Mouse (Mus musculus) thymus, postnatal 36 days (tissue): ENCODE measurements around the gene Itgax.
"Not testable (repeated sequence)": the region's sequence is repeated elsewhere in the genome, so short reads cannot be mapped to it uniquely, and the experiment has no call there.

ENCODE experiments used
- DNase-seq, 2 experiments: peaks; one replicate each; pipeline ENCODE4 v3.0.0; 2022; ENCODE audit warnings: mixed read lengths in 2 of 2

The Itgax gene

DNA sequence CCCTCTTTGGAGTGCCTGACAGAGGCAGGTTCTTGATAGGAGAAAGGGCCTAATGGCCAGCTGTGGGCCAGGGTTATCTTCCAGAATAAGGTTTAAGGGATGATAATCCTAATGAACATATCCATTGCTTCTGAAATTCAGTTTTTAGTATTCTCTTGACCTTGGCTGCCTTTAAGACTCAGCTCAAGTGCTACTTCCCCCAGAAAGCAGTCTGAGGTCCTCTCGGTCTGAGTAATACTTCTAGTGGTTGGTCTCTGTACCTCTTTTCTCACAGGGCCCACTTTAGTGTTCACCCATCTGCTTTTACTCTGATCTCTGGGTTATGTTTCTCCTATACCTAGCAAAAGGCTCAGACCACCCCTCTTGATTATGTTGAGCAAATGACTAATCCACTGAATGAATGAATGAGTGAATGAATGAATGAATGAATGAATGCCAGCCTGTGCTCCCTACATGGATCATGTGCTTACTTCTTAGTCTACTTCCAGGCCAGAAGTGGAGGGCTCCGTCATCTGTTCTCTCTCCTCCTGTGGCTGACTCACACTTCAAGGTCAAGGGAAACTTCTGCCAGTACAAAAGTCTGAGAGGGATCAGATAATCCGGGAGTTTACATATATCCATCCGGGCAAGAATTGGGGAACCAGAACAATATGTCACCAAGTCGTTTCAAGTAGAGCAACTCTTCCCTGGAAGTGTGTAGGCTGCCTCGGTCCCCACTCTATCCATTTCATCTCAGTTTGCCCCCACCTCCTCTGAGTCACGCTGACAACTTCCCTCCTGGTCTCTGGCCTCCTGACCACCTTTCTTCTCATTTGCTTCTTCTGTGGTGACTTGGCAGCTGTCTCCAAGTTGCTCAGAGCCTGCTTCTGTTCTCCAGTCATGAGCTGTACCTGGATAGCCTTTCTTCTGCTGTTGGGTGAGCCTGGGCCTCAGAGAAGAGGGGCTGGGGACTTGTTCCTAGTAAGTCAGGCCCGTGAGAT, at the start of gene Itgax:
Gene Itgax (plus strand): TSS at position 807 of the 980 bp plus-strand sequence.
- DNase-seq, result no peak

DNA sequence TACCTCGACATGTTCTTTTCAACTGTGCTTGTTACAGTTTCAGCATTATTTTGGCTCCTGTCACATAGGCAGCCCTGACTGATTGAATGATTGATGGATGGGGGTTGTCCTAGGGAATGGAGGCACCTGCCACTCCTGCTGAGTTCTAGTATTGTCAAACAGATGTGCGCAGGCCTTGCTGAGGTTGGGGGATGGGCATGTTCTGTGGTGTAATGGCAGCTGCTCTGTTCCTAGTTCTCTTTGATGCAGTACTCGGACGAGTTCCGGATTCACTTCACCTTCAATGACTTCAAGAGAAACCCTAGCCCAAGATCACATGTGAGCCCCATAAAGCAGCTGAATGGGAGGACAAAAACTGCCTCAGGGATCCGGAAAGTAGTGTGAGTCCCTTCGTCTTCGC, 49.3 kb upstream of the Itgax start:
- peak; percentile 64 to 82 for DNase-seq

- DNase-seq, result no peak
Measured at GRCm38 (mm10) chr7:128089141-128089540, 40.2 kb upstream of the Itgax start.

DNA sequence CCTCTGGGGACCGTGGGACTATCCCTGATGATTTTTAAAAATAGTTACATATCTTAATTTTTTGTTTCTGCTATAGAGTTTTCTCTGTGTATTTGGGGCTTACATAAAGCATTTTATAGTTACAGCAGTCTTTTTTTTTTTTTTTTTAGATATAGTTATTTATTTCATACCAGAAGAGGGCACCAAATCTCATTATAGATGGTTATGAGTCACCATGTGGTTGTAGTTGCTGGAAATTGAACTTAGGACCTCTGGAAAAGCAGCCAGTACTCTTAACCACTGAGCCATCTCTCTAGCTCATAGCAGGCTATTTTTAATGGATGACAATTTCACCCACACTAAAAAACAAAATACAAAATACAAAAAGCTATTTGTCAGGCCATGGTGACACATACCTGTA, 31.2 kb upstream of the Itgax start:
- DNase-seq, result no peak

- no peak for DNase-seq
Measured at GRCm38 (mm10) chr7:128100742-128101357, 28.5 kb upstream of the Itgax start.

- DNase-seq, result no peak
Measured at GRCm38 (mm10) chr7:128105246-128105645, 24.1 kb upstream of the Itgax start.

- DNase-seq, result no peak
Measured at GRCm38 (mm10) chr7:128107462-128107861, 21.9 kb upstream of the Itgax start.

DNA sequence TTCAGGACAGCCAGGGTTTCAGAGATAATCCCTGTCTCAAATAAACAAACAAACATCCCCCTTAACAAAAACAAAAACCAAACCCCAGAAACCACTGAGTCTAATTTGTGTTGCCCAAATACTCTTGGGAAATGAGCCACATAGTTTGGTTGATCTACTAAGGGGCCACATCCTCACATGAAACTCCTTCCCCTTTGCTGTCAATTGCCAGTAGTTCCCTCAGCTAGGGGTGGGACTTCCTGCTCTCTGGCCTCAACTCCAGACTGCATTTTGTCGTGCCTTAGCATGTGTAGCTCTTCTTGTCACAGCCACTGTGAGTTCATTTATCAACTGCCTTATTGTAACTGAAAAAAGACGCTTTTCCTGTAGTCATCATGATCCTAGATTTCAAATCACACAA, 19.0 kb upstream of the Itgax start:
- DNase-seq, result no peak

- no peak for DNase-seq
Measured at GRCm38 (mm10) chr7:128112131-128112530, 17.2 kb upstream of the Itgax start.

DNA sequence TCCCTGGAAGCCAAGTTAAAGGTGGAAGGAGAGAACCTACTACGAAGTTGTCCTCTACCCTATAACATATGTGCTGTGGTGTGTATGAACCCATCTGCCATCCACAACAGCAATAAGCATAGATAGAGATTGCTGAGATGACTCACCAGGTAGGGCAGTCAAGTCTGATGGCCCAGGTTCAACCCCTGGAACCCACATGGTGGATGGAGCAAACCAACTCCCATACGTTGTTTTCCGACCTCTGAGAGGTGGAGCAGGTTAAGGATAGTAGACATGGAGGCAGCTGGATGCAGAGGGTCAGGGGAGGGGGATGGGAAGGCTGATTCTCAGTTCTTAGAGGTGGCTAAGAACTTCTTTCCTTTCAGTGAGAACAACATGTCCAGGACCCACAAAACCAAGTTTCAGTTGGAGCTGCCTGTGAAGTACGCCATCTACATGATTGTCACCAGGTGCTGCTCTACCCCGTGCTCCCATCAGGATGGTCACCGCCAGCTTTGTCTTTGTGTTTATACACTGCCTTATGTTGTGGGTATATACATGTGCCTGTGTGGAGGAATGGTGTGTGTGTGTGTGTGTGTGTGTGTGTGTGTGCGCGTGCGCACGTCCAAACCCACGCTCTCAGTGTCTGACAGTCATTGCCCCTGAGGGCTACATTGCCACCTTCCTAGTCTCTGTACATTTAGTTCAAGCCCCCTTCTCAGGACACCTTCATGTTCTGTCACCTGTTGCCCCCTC, 14.8 kb upstream of the Itgax start:
- no peak for DNase-seq

GRCm38 (mm10) chr7:128115211-128115958, 14.0 kb upstream of the Itgax start:
- DNase-seq, result no peak

DNA sequence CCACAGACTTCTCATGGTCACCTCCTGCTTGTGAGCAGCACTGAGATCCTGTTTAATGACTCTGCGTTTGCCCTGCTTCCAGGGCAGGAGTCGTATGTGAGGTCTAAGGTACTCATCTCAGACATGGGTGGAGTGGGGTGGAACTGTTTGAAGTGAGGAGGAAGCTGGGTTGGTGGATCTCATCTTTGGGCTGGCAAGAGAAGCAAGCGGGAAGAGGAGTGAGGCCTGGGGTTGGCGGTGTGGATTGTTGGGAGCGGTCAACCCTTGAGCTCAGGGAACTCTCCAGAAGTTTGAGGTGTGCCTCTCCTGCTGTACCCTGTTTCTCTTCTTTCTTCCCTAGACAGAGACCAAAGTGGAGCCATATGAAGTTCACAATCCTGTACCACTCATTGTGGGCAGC, 13.0 kb upstream of the Itgax start:
- DNase-seq, result no peak

GRCm38 (mm10) chr7:128119726-128120490, 9.4 kb upstream of the Itgax start:
- DNase-seq, result no peak

- DNase-seq, result no peak
Measured at GRCm38 (mm10) chr7:128132148-128132547, 2.8 kb downstream of the Itgax start.

DNA sequence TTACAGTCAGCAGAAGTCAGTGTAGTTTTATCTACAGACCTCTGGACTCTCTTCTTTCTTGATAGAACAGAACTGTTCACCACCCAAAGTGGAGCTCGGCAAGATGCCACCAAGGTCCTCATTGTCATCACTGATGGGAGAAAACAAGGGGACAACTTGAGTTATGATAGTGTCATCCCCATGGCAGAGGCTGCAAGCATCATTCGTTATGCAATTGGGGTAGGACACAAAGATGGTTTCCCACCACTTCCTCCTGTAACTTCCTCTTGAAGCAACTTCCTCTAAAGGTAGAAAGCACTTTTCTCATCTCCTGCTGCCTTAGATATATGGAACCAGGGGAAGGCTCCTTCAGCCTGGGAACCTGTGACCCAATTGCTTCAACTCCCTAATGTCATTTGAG, 4.2 kb downstream of the Itgax start:
- no peak for DNase-seq

DNA sequence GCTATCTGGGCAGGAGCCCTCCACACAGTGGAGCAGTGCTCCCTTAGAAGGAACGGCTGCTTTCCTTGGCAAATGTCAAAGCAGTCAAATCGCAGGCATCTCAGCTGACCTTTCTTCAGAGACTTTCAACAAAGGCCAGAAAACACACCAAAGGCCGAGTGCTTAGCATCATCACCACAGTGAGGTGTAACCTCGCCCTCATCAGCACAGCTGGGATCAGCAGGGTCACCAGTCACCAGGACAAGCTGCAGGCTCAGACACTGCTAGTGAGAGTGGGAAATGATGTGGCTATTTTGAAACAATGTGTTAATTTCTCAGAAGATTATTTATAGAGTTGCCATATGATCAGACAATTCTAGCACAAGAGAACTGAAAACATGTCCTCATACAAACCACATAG, 7.6 kb downstream of the Itgax start:
- no peak for DNase-seq

- DNase-seq, result no peak
Measured at GRCm38 (mm10) chr7:128139611-128140010, 10.3 kb downstream of the Itgax start.

DNA sequence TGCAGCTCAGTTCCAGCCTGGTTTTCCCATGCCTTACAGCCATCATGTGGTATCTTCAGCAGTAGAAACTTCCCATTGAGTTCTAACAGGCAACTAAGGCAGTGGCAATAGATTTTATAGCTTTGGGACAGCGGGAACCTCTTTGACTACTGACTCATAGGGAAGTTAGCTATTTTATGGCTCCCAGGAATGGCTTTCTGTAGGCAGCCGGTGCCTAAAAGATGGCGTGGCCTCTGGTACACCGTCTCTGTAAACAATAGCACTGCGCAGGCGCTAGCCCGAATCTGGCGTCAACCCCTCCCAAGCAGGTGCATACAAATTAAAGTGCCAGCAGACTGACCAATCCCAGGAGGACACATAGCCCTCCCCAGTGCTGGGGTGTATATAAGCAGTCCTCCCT, 21.6 kb downstream of the Itgax start:
- no peak for DNase-seq

DNA sequence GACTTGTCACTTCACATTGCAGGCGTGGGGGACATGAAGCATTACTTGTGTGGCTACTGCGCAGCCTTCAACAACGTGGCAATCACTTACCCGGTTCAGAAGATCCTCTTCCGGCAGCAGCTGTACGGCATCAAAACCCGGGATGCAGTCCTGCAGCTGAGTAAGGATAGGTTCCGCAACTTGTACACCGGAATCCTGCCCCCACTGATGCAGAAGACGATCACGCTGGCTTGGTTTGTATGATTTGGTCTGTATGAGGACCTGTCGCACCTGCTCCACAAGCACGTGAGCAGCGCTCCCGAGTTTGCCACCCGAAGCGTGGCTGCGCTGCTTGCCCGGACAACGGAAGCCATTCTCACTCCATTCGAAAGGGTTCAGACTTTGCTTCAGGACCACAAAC, 24.7 kb downstream of the Itgax start, which contains the start of gene Itgad:
Gene Itgad (plus strand): TSS at position 301 of the 400 bp plus-strand sequence.
- DNase-seq, result no peak

GRCm38 (mm10) chr7:128154924-128155323, 25.6 kb downstream of the Itgax start:
- no peak for DNase-seq

GRCm38 (mm10) chr7:128158688-128159354, 29.5 kb downstream of the Itgax start:
- not testable (repeated sequence) for DNase-seq
